Mouse (Mus musculus) embryo, embryonic 11.5 days (tissue): Measurements from ENCODE around the gene Trhde.

Source experiments
- DNase-seq: peaks from one replicate; pipeline ENCODE4 v3.0.0-alpha.2; 2012; ENCODE audit warnings: low read depth, low spot score

Gene Trhde

DNA sequence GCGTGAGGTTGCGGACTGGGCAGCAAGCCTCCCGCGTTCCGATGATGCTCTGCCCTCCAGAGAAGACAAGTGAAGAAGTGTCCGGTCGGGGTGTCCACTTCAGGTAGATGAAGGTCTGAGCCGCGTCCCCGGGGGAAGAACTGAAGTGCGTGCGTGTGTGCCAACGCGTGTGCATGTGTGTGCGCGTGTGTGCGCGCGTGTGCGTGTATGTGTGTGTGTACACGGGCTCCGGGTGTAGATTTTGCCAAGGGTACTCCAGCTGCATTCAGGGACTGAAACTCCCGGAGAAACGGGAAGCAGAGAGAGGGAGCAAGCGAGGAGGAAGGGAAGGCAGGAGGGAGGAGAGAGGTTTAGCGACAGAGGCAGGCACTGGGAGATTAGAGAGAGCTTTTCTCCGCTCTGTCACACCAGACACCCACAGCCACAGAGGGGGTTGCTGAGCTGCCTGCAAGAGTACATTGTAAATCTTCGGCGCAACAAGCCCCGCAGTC lies at the start of gene Trhde:
Gene Trhde (minus strand): TSS at position 147 of the 491 bp plus-strand sequence.
- DNase-seq, result no peak

DNA sequence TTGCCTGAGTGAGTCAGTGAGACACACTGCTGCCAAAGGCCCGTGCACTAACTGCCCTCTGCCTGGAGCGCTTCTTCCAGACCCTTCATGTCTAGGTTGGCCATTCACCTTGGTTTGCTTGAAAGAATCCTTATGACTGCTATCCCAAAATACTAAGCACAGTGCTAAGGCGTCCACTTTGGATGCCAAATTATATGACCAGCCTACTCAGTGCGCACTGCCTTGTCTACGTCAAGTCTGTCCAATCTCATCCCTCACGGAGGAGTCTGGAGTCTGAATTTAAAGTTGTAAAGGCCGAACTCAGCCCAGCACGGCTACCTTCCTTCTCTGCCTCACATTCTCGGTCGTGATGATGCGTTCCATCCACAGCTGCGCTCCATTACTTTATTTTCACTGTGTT lies 39.9 kb upstream of the Trhde start:
- DNase-seq, result no peak

DNA sequence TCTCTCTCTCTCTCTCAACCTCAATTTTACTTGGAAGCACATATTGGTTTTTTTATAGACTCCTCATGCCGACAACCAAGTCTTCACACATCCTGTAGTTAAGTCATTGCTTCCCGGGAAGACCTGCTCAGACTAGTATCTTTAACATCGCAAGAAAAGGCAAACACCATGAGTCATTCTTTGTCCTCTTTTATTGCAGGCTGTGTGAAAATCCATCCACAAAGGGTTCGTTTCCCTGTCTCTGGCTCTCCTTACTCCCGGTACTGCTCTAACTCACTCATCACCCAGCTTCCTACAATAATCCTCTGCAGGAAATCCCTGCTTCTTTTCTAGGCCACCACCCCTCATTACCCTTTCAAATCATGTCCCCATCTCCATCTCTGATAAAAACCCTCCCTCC lies 39.3 kb upstream of the Trhde start:
- no peak for DNase-seq

DNA sequence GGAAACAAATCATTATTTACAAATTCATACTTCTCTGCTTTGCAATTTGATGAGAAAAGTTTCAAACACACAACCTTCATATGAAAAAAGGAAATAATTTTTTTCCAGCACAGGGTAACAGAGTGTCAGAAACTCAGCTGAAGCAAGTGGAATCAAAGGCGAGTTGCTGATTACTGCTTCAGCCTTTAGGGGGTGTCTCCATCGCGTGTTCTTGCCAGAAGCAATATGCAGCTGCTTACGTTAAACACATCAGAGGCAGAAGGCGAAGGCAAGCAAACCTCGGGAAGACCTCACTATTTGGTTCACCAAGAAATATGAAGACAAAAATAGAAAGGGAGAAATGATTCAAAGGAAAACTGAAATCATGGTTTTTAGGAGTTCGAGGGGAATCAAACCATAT lies 29.2 kb upstream of the Trhde start:
- DNase-seq, result no peak

DNA sequence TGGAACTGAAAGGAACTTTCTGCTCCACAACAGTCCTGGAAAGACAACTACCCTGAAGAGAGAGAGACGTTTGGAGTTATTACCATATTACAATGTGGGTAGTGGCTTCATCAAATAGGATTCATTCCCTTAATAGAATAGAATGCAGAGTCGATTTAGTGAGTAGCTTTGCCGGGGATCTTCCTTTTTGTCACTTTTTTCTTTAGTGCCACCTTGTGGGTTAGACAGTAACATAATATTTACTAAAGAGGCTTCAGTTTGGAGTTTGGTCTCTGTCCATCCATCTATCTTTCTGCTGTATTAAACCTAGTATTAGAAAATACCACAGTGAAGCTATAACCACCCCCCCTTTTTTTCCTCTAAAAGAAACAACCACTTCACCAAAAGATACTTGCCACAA lies 6.7 kb upstream of the Trhde start:
- no peak for DNase-seq

DNA sequence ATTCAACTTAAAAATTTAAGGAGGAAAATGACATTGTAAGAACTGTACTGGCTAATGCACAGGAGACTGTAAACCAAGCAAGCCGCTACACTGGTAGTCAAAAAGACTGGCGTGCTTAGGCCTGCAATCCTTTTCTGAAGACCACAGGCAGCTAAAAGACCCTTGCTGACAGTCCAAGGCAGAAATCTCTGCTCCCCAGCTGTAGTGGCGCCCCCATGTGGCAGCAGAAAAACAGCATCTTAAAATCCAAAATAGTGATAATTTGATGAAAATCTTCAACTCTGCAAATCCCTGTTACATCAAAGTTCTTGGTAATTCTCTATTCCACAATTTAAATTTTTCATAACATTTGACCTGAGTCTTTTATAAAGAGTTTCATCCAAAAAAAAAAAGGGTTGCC lies 3.8 kb upstream of the Trhde start:
- DNase-seq, result no peak

DNA sequence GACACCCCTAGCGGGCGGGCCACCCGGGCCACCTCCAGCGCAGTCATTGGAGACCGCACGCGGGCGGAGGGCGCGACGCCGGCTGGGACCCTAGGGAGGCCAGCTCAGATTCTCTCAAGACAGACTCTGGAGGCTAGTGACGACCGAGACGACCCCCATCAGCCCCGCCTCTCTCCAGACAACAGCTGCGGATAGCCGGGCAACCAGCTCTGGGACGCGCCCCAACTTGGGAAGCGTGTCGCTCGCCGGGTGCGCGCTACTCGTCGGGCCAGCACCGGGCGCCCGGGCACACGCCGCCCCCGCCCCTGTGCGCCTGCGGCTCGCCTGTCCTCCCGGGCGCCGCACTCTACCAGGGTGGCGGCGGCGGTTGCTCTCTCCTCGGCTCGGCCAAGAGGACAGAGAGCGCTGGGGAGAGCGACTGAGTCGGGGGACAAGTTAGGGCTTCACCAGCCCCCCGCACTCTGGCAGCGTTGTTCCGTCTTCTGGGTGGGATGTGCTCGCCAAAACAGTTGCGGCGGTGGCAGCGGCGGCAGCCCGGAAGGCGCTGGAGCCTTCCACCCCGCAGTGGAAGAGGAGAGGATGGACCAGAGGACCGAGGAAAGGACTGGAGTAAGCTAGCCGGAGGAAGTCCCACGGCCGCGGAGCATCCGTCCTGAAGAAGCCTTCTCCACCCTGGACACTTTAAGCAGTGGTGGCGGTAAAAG lies 498 bp downstream of the Trhde start:
- DNase-seq, result no peak

DNA sequence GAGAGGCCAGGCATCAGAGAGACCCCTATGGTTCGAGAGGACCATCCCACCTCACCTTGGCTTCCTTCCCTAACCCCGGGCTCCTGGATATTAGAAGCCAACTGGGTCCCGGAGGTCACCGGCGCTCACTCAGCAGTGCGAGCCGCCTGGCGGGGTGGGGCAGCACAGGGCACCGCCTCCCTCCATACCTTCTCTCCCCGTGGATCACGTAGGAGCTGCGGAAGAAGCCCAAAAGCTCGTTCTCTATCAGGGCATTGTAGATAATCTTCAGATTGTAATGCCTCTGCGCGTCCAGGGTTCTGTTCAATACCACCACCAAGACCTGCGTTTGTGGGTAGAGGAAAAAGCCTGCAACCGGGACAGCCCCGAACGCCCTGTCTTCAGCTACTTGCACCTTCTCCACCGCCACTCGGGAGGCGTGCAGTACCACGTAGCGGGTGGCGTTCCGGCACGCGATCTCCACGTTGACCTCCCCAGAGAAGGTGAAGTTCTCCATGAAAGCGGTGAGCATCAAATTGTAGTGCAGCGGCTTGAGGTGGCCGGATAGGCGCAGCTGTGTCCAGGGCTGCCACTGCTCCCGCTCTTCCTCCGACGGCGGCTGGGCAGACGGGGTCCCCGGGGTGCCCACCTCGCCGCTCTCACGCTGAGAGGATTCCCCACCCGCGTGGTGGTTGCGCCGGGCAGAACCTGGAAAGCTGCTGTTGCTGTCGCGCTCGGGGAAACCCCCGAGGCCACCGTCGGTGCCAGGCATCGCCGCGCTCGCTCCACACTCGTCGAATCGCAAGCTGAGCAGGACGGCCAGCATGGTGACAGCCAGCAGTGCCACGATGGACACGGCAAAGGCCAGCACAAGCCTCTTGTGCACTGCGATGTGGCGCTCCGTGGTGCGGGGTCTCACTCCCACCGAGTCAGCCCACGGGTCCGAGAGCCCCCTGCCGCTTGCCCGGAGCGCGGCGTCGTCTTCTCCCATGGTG lies 1.5 kb downstream of the Trhde start:
- no peak for DNase-seq

DNA sequence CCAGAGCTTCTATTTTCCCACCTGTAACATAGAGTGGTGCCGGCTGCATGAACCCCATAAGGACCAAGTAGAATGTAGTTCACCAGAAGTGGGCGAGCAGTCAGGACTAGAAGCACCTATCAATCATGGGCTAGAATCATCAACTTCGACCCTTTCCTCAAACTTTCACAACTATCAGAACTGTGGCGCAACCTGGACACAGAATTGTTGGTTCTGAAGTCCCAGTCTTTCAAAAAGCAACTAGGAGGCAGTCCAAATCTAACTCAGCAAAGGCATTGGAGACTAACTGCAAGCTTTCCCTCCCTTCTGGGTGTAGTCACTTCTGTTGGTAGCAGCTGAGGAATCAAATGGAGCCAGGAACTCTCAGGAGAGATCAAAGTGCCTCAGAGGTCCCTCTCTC lies 2.6 kb downstream of the Trhde start:
- no peak for DNase-seq

DNA sequence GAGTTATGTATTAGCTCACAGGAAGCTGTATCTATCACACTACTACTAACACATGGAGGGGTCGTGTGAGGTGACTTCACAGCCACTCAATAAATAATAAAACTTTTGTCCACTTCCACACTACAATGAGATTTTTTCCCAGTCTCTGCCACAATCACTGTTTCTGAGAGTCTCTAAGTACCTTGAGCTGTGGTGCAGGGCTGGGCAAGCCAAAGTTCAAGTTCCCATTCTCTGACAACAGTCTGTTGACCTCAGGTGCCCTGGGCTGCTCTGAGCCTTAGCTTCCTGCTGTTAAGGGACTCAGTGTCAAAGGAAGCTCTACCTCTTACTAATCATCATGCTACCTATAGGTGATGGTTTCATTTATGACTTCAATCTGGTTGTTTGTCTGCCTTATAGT lies 3.3 kb downstream of the Trhde start:
- DNase-seq, result no peak

DNA sequence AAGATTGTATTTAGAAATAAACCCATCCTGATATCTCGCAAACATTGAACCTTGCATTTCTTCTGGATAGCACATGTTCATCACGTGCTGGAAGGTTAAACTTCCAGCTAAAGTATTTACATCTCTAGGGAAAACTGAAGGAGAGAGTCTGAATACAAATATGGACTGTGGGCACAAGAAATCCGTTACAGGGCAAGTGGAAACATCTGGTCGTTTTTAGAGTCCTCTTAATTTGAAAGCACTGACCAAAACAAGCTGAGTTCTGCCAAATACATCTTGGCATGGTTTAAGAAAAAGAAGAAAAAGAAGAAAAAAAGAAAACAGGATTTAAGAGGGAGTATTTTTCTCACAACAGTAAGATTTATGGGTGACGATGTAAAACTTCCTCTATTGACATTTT lies 3.9 kb downstream of the Trhde start:
- no peak for DNase-seq

DNA sequence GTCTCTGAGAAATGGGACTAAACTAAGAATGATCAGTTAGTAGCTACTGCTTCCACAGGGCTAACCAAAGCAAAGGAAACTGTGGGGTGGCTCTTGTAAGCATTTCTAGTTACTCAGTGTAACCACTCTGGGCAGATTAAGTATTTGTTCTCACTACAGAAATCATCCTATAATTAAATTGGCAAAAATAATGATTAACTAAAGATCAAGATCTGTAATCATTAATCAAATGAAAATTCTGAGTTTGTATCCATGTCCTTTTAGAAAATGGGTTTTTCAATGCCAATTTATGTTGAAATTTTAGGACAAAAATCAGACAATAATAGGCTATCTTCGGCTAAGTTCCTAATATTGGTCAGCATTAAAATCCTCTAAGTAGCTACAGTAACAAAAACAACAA lies 4.4 kb downstream of the Trhde start:
- no peak for DNase-seq

DNA sequence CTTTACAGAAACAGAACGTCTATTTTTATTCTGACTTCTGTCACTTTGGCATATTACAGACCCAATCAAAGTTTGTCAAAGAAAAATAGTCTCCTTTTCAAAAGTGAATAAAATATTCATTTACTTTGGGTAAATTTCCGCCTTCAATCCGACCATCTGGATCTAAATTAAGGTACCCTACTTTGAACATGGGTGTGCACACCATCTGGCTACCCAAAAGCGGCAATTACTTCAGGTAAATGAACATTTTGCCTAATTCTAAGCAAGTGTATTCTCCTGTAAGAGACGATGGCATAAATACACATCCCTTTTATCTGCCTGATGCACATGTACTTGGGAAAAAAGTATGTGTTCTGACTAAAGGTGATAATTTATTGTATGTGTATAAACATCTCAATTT lies 5.2 kb downstream of the Trhde start:
- no peak for DNase-seq

DNA sequence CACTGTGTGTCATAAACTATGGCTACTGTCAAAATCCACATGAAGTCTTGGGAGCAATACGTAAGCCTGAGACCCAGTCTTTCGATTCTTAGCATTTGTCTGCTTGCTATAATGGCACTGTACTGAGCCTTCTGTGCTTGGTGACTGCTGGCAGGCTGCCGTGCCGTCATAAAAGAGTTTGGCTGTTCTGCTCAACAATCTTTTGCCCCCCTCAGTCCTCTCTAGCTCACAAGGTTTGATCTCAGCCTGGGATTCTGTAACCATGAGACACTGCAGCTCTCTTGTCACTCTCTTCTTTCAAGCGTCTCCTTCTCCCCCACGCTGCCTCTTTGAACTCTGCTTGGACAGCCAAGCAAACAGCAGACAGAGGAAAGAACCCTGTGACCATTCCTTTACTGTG lies 7.9 kb downstream of the Trhde start:
- DNase-seq, result no peak

DNA sequence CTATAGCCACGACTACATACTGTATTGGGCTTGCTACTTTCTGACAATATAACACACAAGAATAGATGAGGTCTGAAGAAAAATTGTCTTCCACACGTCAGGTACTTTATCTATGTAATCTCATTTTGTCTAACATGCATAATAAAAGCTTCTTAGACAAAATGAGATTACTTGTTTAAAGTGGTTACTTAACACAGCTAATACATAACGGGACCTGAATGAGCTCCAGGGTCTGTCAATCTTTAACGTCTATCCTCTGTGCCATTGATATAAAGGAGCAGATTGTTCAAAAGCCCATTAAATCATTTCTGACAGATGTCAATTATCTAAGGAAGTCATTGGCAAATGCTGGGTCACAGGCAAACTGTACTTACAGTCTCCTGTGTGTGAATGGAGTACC lies 36.2 kb downstream of the Trhde start:
- no peak for DNase-seq

DNA sequence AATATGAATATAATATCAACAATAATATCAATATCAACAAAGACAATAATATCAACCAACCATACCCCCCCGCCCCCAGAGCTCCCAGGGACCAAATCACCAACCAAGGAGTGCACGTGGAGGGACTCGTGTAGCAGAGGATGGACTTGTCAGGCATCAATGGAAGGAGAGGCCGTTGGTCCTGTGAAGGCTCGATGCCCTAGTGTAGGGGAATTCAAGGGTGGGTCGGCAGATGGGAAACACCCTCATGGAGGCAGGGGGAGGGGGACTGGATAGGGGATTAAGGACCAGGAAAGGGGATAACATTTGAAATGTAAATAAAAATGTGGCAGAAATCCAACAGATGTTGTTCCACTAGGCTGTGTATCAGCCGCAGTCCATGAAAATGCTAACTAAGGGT lies 40.0 kb downstream of the Trhde start:
- no peak for DNase-seq

DNA sequence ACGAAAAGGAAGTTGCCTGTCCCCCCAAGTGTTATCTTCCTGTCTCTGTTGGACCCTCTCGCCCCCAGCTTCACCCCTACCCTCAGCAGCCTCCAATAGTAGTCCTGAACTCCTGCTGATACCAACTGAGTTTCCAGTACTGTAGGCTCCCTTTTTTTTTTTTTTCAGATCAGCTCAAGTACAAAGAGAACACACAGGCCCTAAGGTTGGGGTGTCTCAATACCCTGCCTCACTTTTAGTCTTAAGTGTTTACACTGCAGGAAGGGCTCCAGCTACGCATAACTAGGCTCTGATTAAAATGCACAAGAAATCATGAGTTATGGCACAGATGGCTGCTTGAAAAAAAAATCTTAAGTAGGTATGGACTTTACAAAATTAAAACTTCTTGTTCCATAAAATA lies 42.9 kb downstream of the Trhde start:
- no peak for DNase-seq

DNA sequence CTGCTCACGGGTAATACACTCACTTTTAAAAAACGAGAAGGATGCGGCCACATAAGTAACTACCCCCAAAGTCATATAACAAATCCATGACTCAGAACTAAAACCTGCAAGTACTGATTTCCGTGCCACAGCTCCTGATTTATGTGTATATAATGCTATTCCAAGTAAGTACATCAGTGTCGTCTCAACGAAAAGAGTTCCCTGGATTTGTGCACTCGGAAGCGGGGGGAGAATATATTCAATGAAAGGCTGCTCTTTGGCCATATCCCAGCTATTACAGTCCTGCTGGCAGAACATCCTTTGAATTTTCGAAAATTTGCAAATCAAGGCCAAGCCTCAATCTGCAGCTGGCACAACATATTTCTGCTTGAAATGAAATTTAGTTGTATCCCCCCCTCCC lies 43.5 kb downstream of the Trhde start:
- no peak for DNase-seq

DNA sequence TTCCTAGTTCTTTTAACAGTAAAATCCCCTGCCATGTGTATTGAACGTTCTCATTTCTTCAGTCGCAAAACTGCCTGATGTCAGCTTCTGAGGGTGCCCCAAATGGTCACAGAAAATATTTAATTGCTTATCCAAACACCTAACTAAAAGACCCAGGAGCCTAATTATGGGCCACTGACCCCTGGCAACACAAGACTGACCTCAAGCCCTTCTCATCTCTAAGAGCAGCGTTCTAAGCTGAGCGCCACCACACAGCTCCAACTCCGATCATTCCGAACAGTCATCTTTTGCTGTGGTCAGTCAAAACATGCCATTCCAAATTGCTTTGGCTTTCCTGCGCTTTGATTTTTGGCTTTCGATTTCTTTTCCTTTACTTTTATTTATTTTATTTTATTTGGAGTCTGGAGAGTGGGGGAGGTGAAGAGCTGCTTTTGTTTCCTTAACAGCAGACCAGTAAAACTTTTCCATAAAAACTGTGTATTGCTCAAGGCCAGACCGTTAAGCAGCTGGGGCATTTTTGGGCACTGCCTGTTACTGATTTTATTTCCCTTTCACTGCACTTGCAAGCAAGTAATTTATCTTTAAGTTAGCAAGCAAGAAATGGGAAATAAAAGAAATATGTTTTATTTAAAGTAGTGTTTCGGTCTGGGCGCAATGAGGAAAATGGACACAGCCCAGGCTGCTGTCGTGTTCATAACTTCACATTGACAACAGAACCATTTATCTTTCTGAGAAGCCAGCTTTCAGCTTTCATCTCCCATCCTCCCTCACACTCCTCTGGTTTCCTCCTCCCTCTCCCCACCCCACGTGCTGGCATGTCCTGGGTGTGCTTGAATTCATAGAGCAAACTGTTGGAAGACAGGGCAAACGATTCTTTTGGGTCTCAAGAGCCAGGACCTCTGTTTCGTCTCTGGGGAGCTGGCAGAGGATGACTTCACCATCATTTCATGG lies 59.1 kb downstream of the Trhde start:
- no peak for DNase-seq

DNA sequence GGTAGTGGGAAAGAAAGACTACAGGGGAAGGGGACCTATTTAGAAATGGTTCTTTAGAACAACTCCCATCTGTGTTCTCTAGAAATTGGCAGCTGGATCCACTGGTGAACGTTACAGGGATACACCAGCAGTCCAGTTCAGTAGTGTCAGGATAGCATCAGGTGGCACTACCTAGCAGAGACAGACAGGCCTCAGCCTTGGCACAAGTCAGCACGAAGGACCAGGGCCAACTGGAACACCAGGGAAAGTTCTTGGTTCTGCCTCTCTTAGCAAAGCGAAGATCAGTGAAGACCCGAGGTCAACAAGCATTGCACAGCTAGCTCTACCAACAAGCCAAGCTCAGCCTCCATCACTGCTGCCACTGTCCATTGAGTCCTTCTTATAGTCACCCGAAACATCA lies 62.2 kb downstream of the Trhde start:
- no peak for DNase-seq

DNA sequence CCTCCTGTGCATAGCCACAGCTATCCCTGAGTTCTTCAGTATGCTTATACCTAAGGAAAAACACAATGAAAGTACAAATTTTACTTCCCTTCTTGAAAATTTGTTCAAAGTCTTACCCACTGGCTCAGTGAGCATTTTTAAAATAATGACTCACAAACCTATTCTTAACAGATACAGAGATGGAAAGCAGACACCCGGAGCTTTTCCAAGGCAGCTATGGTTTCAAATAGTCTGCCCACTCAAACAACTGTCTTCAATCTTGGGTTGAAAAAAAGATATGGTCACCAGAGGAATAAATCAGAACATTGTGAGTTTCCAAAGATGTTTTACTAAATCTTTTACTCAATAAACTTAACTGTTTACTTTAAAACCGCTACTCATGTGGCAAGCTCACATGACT lies 64.5 kb downstream of the Trhde start:
- DNase-seq, result no peak

DNA sequence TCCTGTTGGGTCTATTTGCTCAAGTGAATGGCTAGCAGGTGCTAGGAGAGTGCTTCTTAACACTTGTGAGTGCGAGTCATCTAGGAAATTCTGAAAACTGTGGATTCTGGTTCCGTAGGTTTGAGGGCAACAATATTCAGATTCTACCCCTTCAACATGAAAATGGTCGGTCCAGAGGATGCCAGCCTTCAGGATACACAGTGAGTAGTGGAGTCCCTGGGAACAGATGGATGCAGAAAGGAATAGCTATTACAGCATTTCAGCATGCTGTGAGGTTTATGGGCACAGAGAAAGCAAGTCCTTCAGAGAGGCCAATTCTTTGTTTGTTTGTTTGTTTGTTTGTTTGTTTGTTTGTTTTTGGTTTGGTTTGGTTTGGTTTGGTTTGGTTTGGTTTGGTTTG lies 65.7 kb downstream of the Trhde start:
- no peak for DNase-seq
